Mouse (Mus musculus): ENCODE results near the gene Mab21l2. TPM values are rescaled to one million over a fixed set of nuclear protein-coding genes. Genes with fewer than 3 reads are reported as not detected.

The Mab21l2 gene
- polyA plus RNA-seq (2017; shearing (Covaris generic)), result 0.22 TPM

GRCm38 (mm10) chr3:86548091-86549015, at the start of gene Mab21l2:
Gene Mab21l2, minus strand, starts transcription at chr3:86548629.

